Mouse (Mus musculus): ENCODE measurements around the gene Ntng2.

GRCm38 (mm10) chr2:29216286-29217012 is 36.4 kb downstream of the Ntng2 start:
- TF ChIP-seq POLR2A (IDR thresholded peaks at IDR 0.05; ENCODE audit: insufficient read depth, low read depth, low read length) (no peak), CTCF (IDR thresholded peaks at IDR 0.05; ENCODE audit: insufficient read depth, low read depth, low read length) (peak; percentile 27; the same call in 1 of the 2 replicates)
